Mouse (Mus musculus) embryonic fibroblast, embryonic 13.5 days (primary cell): ENCODE measurements around the gene Ttc13.

Source experiments
- CTCF ChIP-seq: IDR thresholded peaks from 2 replicates; pipeline ENCODE4 v1.5.1; 2011; ENCODE audit warnings: mild to moderate bottlenecking, control low read depth, low read length, moderate library complexity, borderline replicate concordance; ENCODE audit not compliant: insufficient read depth
- POLR2A ChIP-seq: IDR thresholded peaks from 2 replicates; pipeline ENCODE4 v1.6.1; 2011; ENCODE audit warnings: low read depth, mild to moderate bottlenecking, control low read depth, low read length, moderate library complexity

DNA sequence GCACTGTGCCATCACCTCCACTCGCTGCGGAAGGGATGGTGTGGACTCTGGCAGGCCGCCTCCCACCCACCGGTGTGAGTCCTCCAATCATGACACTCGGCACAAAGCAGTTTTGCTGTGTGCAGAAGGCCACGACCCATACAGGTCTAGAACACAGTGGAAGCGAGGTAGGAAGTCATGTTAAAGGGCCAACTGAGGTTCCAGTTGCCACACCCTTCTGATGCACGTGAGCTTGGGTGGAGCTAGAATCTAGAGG lies 86.6 kb downstream of the Ttc13 start:
- no peak for TF ChIP-seq POLR2A
- no peak for TF ChIP-seq CTCF
